Mouse (Mus musculus): ENCODE results near the gene Icam1. TPM values are rescaled to one million over a fixed set of nuclear protein-coding genes. Genes with fewer than 3 reads are reported as not detected.

Gene Icam1
- polyA plus RNA-seq, 1 experiment from 2014 or later: 4.0 TPM

GRCm38 (mm10) chr9:20976216-20976960 lies 39.4 kb upstream of the Icam1 start, which contains the start of gene S1pr2:
Gene S1pr2 (minus strand): TSS chr9:20976781.
- Histone ChIP-seq H3K36me3 (ENCODE audit: control insufficient read depth, insufficient read depth, low read length) (no peaks in the 10 kb centered on the region), H3K4me1 (ENCODE audit: control insufficient read depth, insufficient read depth, low read length) (peaks cover 22% of the 10 kb centered on the region), H3K27ac (ENCODE audit: low read depth, low read length) (peak within 1 kb of the TSS; percentile 2; the same call in 1 of the 2 replicates), H3K4me3 (ENCODE audit: low read depth, low read length) (peak within 1 kb of the TSS; percentile 74), H3K9ac (ENCODE audit: low read length) (peak within 1 kb of the TSS; percentile 82), H3K27me3 (ENCODE audit: control insufficient read depth, insufficient read depth, low read length) (peaks cover 4% of the 10 kb centered on the region; the same call in 1 of the 2 replicates), H3K4me2 (peak within 1 kb of the TSS; percentile 98), H3K9me3 (ENCODE audit: control insufficient read depth, low read length) (no peaks in the 10 kb centered on the region)
- under 1% methylated on average over 44 of the region's 47 CpGs for WGBS
- ATAC-seq (ENCODE audit: low FRiP score) (peak; percentile 76), DNase-seq (ENCODE audit: low spot score, missing footprints) (peak; percentile 98)

- no peak for DNase-seq (ENCODE audit: low spot score, missing footprints)
- H3K9ac ChIP-seq (ENCODE audit: low read length): peak overlapping the region; percentile 82
- H3K27me3 ChIP-seq (ENCODE audit: control insufficient read depth, insufficient read depth, low read length): peaks cover 4% of the 10 kb centered on the region; the same call in 1 of the 2 replicates
- no peak overlapping the region for H3K27ac ChIP-seq (ENCODE audit: low read depth, low read length)
- peak; percentile 19; the same call in 1 of the 2 replicates for ATAC-seq (ENCODE audit: low FRiP score)
- H3K9me3 ChIP-seq (ENCODE audit: control insufficient read depth, low read length): no peaks in the 10 kb centered on the region
- H3K4me1 ChIP-seq (ENCODE audit: control insufficient read depth, insufficient read depth, low read length): peaks cover 22% of the 10 kb centered on the region
- H3K36me3 ChIP-seq (ENCODE audit: control insufficient read depth, insufficient read depth, low read length): no peaks in the 10 kb centered on the region
- H3K4me2 ChIP-seq: peak overlapping the region; percentile 98
- peak overlapping the region; percentile 74 for H3K4me3 ChIP-seq (ENCODE audit: low read depth, low read length)
- WGBS: 2% methylated on average over 4 of the region's 4 CpGs
Observed at GRCm38 (mm10) chr9:20976961-20977689, 38.7 kb upstream of the Icam1 start.

GRCm38 (mm10) chr9:20978409-20979095 lies 37.2 kb upstream of the Icam1 start:
- Histone ChIP-seq H3K27ac (ENCODE audit: low read depth, low read length) (no peak overlapping the region), H3K4me3 (ENCODE audit: low read depth, low read length) (no peak overlapping the region), H3K36me3 (ENCODE audit: control insufficient read depth, insufficient read depth, low read length) (no peaks in the 10 kb centered on the region), H3K9ac (ENCODE audit: low read length) (no peak overlapping the region), H3K27me3 (ENCODE audit: control insufficient read depth, insufficient read depth, low read length) (peaks cover 4% of the 10 kb centered on the region; the same call in 1 of the 2 replicates), H3K9me3 (ENCODE audit: control insufficient read depth, low read length) (no peaks in the 10 kb centered on the region), H3K4me1 (ENCODE audit: control insufficient read depth, insufficient read depth, low read length) (peaks cover 14% of the 10 kb centered on the region), H3K4me2 (no peak overlapping the region)
- DNase-seq (ENCODE audit: low spot score, missing footprints) (no peak), ATAC-seq (ENCODE audit: low FRiP score) (no peak)
- WGBS: 67% methylated on average over 10 of the region's 10 CpGs

- no peaks in the 10 kb centered on the region for H3K36me3 ChIP-seq (ENCODE audit: control insufficient read depth, insufficient read depth, low read length)
- peaks cover 4% of the 10 kb centered on the region; the same call in 1 of the 2 replicates for H3K27me3 ChIP-seq (ENCODE audit: control insufficient read depth, insufficient read depth, low read length)
- H3K9me3 ChIP-seq (ENCODE audit: control insufficient read depth, low read length): no peaks in the 10 kb centered on the region
- DNase-seq (ENCODE audit: low spot score, missing footprints) (no peak), ATAC-seq (ENCODE audit: low FRiP score) (no peak)
- no peak overlapping the region for H3K4me3 ChIP-seq (ENCODE audit: low read depth, low read length)
- H3K27ac ChIP-seq (ENCODE audit: low read depth, low read length): no peak overlapping the region
- no peak overlapping the region for H3K4me2 ChIP-seq
- WGBS: 73% methylated on average over 5 of the region's 5 CpGs
- peaks cover 14% of the 10 kb centered on the region for H3K4me1 ChIP-seq (ENCODE audit: control insufficient read depth, insufficient read depth, low read length)
- no peak overlapping the region for H3K9ac ChIP-seq (ENCODE audit: low read length)
Observed at GRCm38 (mm10) chr9:20979181-20979580, 36.6 kb upstream of the Icam1 start.

- Histone ChIP-seq H3K4me1 (ENCODE audit: control insufficient read depth, insufficient read depth, low read length) (peaks cover 13% of the 10 kb centered on the region), H3K27ac (ENCODE audit: low read depth, low read length) (no peak overlapping the region), H3K27me3 (ENCODE audit: control insufficient read depth, insufficient read depth, low read length) (0 out of 2 replicates have a peak, but pooled peaks cover 2% of the 10 kb centered on the region), H3K36me3 (ENCODE audit: control insufficient read depth, insufficient read depth, low read length) (no peaks in the 10 kb centered on the region), H3K4me3 (ENCODE audit: low read depth, low read length) (no peak overlapping the region), H3K4me2 (no peak overlapping the region), H3K9me3 (ENCODE audit: control insufficient read depth, low read length) (no peaks in the 10 kb centered on the region), H3K9ac (ENCODE audit: low read length) (no peak overlapping the region)
- 88% methylated on average over 7 of the region's 7 CpGs for WGBS
- no peak for DNase-seq (ENCODE audit: low spot score, missing footprints)
- ATAC-seq (ENCODE audit: low FRiP score): no peak
Observed at GRCm38 (mm10) chr9:20979769-20980168, 36.0 kb upstream of the Icam1 start.

GRCm38 (mm10) chr9:20982171-20982570 lies 33.6 kb upstream of the Icam1 start:
- H3K9me3 ChIP-seq (ENCODE audit: control insufficient read depth, low read length): no peaks in the 10 kb centered on the region
- H3K27ac ChIP-seq (ENCODE audit: low read depth, low read length): no peak overlapping the region
- H3K36me3 ChIP-seq (ENCODE audit: control insufficient read depth, insufficient read depth, low read length): no peaks in the 10 kb centered on the region
- H3K27me3 ChIP-seq (ENCODE audit: control insufficient read depth, insufficient read depth, low read length): no peaks in the 10 kb centered on the region
- H3K4me1 ChIP-seq (ENCODE audit: control insufficient read depth, insufficient read depth, low read length): no peaks in the 10 kb centered on the region
- no peak overlapping the region for H3K4me2 ChIP-seq
- DNase-seq (ENCODE audit: low spot score, missing footprints) (no peak), ATAC-seq (ENCODE audit: low FRiP score) (no peak)
- H3K9ac ChIP-seq (ENCODE audit: low read length): no peak overlapping the region
- 77% methylated on average over 3 of the region's 3 CpGs for WGBS
- no peak overlapping the region for H3K4me3 ChIP-seq (ENCODE audit: low read depth, low read length)

GRCm38 (mm10) chr9:20983169-20983568 lies 32.6 kb upstream of the Icam1 start:
- H3K36me3 ChIP-seq (ENCODE audit: control insufficient read depth, insufficient read depth, low read length): no peaks in the 10 kb centered on the region
- DNase-seq (ENCODE audit: low spot score, missing footprints) (no peak), ATAC-seq (ENCODE audit: low FRiP score) (no peak)
- no peaks in the 10 kb centered on the region for H3K27me3 ChIP-seq (ENCODE audit: control insufficient read depth, insufficient read depth, low read length)
- H3K4me3 ChIP-seq (ENCODE audit: low read depth, low read length): no peak overlapping the region
- H3K4me2 ChIP-seq: no peak overlapping the region
- no peaks in the 10 kb centered on the region for H3K4me1 ChIP-seq (ENCODE audit: control insufficient read depth, insufficient read depth, low read length)
- no peaks in the 10 kb centered on the region for H3K9me3 ChIP-seq (ENCODE audit: control insufficient read depth, low read length)
- no peak overlapping the region for H3K27ac ChIP-seq (ENCODE audit: low read depth, low read length)
- 70% methylated on average over 5 of the region's 5 CpGs for WGBS
- no peak overlapping the region for H3K9ac ChIP-seq (ENCODE audit: low read length)

- Histone ChIP-seq H3K27me3 (ENCODE audit: control insufficient read depth, insufficient read depth, low read length) (no peaks in the 10 kb centered on the region), H3K36me3 (ENCODE audit: control insufficient read depth, insufficient read depth, low read length) (no peaks in the 10 kb centered on the region), H3K9me3 (ENCODE audit: control insufficient read depth, low read length) (no peaks in the 10 kb centered on the region), H3K4me2 (no peak overlapping the region), H3K4me3 (ENCODE audit: low read depth, low read length) (no peak overlapping the region), H3K9ac (ENCODE audit: low read length) (no peak overlapping the region), H3K27ac (ENCODE audit: low read depth, low read length) (no peak overlapping the region), H3K4me1 (ENCODE audit: control insufficient read depth, insufficient read depth, low read length) (0 out of 2 replicates have a peak, but pooled peaks cover 2% of the 10 kb centered on the region)
- ATAC-seq (ENCODE audit: low FRiP score) (no peak), DNase-seq (ENCODE audit: low spot score, missing footprints) (no peak)
- 71% methylated on average over 15 of the region's 15 CpGs for WGBS
Observed at GRCm38 (mm10) chr9:20986952-20987686, 28.7 kb upstream of the Icam1 start.

Measured in midbrain, embryonic 11.5 days (tissue).